Mouse (Mus musculus) midbrain, embryonic 13.5 days (tissue): ENCODE measurements around the gene Vps11. TPM values are rescaled to one million over a fixed set of nuclear protein-coding genes. Genes with fewer than 3 reads are reported as not detected.
A peak's percentile ranks its signal among the peaks of the same experiment; 100 is the strongest.
"Not testable (repeated sequence)": the region's sequence is repeated elsewhere in the genome, so short reads cannot be mapped to it uniquely, and the experiment has no call there.

ENCODE experiments used
- ATAC-seq: fragments of 200-750 bp; cut with Nextera tagmentation; 2 replicates; pipeline ENCODE4 v1.8.0; 2017; ENCODE audit warnings: mild to moderate bottlenecking, moderate TSS enrichment, moderate library complexity
- H3K27ac ChIP-seq: fragments of 300-500 bp; sonication (generic); 2 replicates; pipeline ENCODE4 v1.5.1; 2015; ENCODE audit warnings: inconsistent platforms, mild to moderate bottlenecking, moderate library complexity
- H3K27me3 ChIP-seq: fragments of 300-500 bp; sonication (generic); 2 replicates; pipeline ENCODE4 v1.6.1; 2015; ENCODE audit warnings: mild to moderate bottlenecking, inconsistent platforms
- H3K36me3 ChIP-seq: fragments of 300-500 bp; sonication (generic); 2 replicates; pipeline ENCODE4 v1.6.1; 2015; ENCODE audit warnings: mild to moderate bottlenecking, inconsistent platforms
- H3K4me1 ChIP-seq: fragments of 300-500 bp; sonication (generic); replicated peaks from 2 replicates; pipeline ENCODE4 v1.6.1; 2015; ENCODE audit warnings: inconsistent platforms
- H3K4me2 ChIP-seq: fragments of 300-500 bp; sonication (generic); replicated peaks from 2 replicates; pipeline ENCODE4 v1.6.1; 2015; ENCODE audit warnings: moderate library complexity, mild to moderate bottlenecking, inconsistent platforms
- H3K4me3 ChIP-seq: fragments of 300-500 bp; sonication (generic); replicated peaks from 2 replicates; pipeline ENCODE4 v1.5.1; 2015; ENCODE audit warnings: mild to moderate bottlenecking, inconsistent platforms
- H3K9ac ChIP-seq: fragments of 300-500 bp; sonication (generic); replicated peaks from 2 replicates; pipeline ENCODE4 v1.6.1; 2015; ENCODE audit warnings: mild to moderate bottlenecking, inconsistent platforms
- H3K9me3 ChIP-seq: fragments of 300-500 bp; sonication (generic); 2 replicates; pipeline ENCODE4 v1.6.1; 2016; ENCODE audit warnings: mild to moderate bottlenecking, inconsistent platforms
- WGBS: fragments of 180-500 bp; shearing (Covaris S2); methylation state at CpG from one replicate; pipeline ENCODE4 v1.1.7; 2015; 5-methylcytosine and 5-hydroxymethylcytosine counted together
- microRNA-seq: library from miRNA; unstranded; fragments of <30 nt; microRNA quantifications from one replicate; pipeline ENCODE4, GENCODE M21; 2016
- polyA plus RNA-seq: library from polyadenylated mRNA; unstranded; fragments of >200 nt; fragmentation: Nextera tagmentation; extraction: Ambion mirVana; gene quantifications from 2 replicates; pipeline ENCODE4 v1.2.1, GENCODE M21; 2015

The Vps11 gene
- polyA plus RNA-seq, 1 experiment from 2014 or later, result 41.2 TPM

- peak; percentile 99 for ATAC-seq
- H3K4me1 ChIP-seq, result peaks cover 15% of the 10 kb centered on the region
- H3K9ac ChIP-seq, result peak within 1 kb of the TSS; percentile 98
These were observed 55.9 kb downstream of the Vps11 start, which contains the start of gene Hinfp for GRCm38 (mm10) chr9:44305466-44306079. Gene Hinfp (minus strand): TSS chr9:44305671.

GRCm38 (mm10) chr9:44300001-44300400 lies 61.5 kb downstream of the Vps11 start:
- WGBS, result 99% methylated on average over 3 of the region's 3 CpGs
- Histone ChIP-seq H3K4me1 (peaks cover 15% of the 10 kb centered on the region), H3K36me3 (peaks cover 75% of the 10 kb centered on the region)
- not testable (repeated sequence) for H3K27ac ChIP-seq, H3K9ac ChIP-seq, H3K4me3 ChIP-seq, H3K27me3 ChIP-seq, ATAC-seq, H3K4me2 ChIP-seq, H3K9me3 ChIP-seq

More at GRCm38 (mm10) chr9:44305466-44306079, 55.9 kb downstream of the Vps11 start, which contains the start of gene Hinfp:
- Histone ChIP-seq H3K27ac (peak within 1 kb of the TSS; percentile 85), H3K9me3 (no peaks in the 10 kb centered on the region), H3K4me2 (peak within 1 kb of the TSS; percentile 81), H3K27me3 (no peaks in the 10 kb centered on the region), H3K36me3 (peaks cover 28% of the 10 kb centered on the region), H3K4me3 (peak within 1 kb of the TSS; percentile 96)
- 0% methylated on average over 54 of the region's 54 CpGs for WGBS

Small RNA genes within 50 kb of the gene (microRNA-seq; reads per million reads assigned to microRNA genes)
- gene Gm44335 (not detected), gene Mir7085 (not detected)

Other genes with a start within 250 kb of the Vps11 start
- gene Gm49380, start 248.2 kb downstream of the Vps11 start, polyA plus RNA-seq, result 0.24 and 0.36 TPM in 2 replicates
- gene Rnf26, start 248.2 kb downstream of the Vps11 start, polyA plus RNA-seq, result 29.9 and 32.7 TPM in 2 replicates
- 11.6 and 13.7 TPM in 2 replicates for gene Mcam, start 227.2 kb downstream of the Vps11 start, polyA plus RNA-seq
- gene Cbl, start 127.6 kb downstream of the Vps11 start, polyA plus RNA-seq, result 26.2 and 28.5 TPM in 2 replicates
- gene Ccdc153, start 121.0 kb downstream of the Vps11 start, polyA plus RNA-seq, result not detected in 2 replicates
- 0.48 and 0.64 TPM in 2 replicates for gene Pdzd3, start 110.2 kb downstream of the Vps11 start, polyA plus RNA-seq
- gene Nlrx1, start 93.1 kb downstream of the Vps11 start, polyA plus RNA-seq, result 3.3 and 3.5 TPM in 2 replicates
- 17.3 and 18.1 TPM in 2 replicates for gene Abcg4, start 73.1 kb downstream of the Vps11 start, polyA plus RNA-seq
- 37.5 and 38.5 TPM in 2 replicates for gene Hinfp, start 56.0 kb downstream of the Vps11 start, polyA plus RNA-seq
- gene C2cd2l, start 41.4 kb downstream of the Vps11 start, polyA plus RNA-seq, result 23.0 and 27.3 TPM in 2 replicates
- 40.8 TPM in 2 replicates for gene Dpagt1, start 35.7 kb downstream of the Vps11 start, polyA plus RNA-seq
- gene H2afx, start 27.0 kb downstream of the Vps11 start, polyA plus RNA-seq, result 193 and 209 TPM in 2 replicates
- gene Hmbs, start 17.4 kb downstream of the Vps11 start, polyA plus RNA-seq, result 72.3 and 72.9 TPM in 2 replicates
- 28.1 and 28.4 TPM in 2 replicates for gene Hyou1, start 17.8 kb upstream of the Vps11 start, polyA plus RNA-seq
- 34.7 and 35.9 TPM in 2 replicates for gene Slc37a4, start 35.2 kb upstream of the Vps11 start, polyA plus RNA-seq
- gene Rps25, start 45.5 kb upstream of the Vps11 start, polyA plus RNA-seq, result 1,334 and 1,353 TPM in 2 replicates
- 357 and 364 TPM in 2 replicates for gene Trappc4, start 45.9 kb upstream of the Vps11 start, polyA plus RNA-seq
- gene Ccdc84, start 56.9 kb upstream of the Vps11 start, polyA plus RNA-seq, result 36.7 and 40.7 TPM in 2 replicates
- gene Foxr1, start 79.5 kb upstream of the Vps11 start, polyA plus RNA-seq, result not detected in 2 replicates
- not detected in 2 replicates for gene Upk2, start 93.3 kb upstream of the Vps11 start, polyA plus RNA-seq
- gene Bcl9l, start 121.2 kb upstream of the Vps11 start, polyA plus RNA-seq, result 8.0 and 9.2 TPM in 2 replicates
- gene Cxcr5, start 200.2 kb upstream of the Vps11 start, polyA plus RNA-seq, result not detected in 2 replicates
- 27.5 and 28.1 TPM in 2 replicates for gene Ddx6, start 243.2 kb upstream of the Vps11 start, polyA plus RNA-seq